Mouse (Mus musculus) stomach, embryonic 15.5 days (tissue): ENCODE results near the gene Wdr27. TPM values are rescaled to one million over a fixed set of nuclear protein-coding genes. Genes with fewer than 3 reads are reported as not detected.
A peak's percentile ranks its signal among the peaks of the same experiment; 100 is the strongest.
"Not testable (repeated sequence)": the region's sequence is repeated elsewhere in the genome, so short reads cannot be mapped to it uniquely, and the experiment has no call there.

ENCODE experiments used
- ATAC-seq: fragments of 200-750 bp; cut with Nextera tagmentation; 2 replicates; pipeline ENCODE4 v1.8.0; 2017; ENCODE audit warnings: low read depth, moderate number of reproducible peaks, moderate TSS enrichment; ENCODE audit not compliant: insufficient read depth, low FRiP score
- H3K27ac ChIP-seq: fragments of 300-500 bp; sonication (generic); 2 replicates; pipeline ENCODE4 v1.5.1; 2015; ENCODE audit warnings: mild to moderate bottlenecking, inconsistent platforms
- H3K27me3 ChIP-seq: fragments of 300-500 bp; sonication (generic); replicated peaks from 2 replicates; pipeline ENCODE4 v1.6.1; 2015; ENCODE audit warnings: inconsistent platforms
- H3K36me3 ChIP-seq: fragments of 300-500 bp; sonication (generic); 2 replicates; pipeline ENCODE4 v1.6.1; 2015; ENCODE audit warnings: inconsistent platforms
- H3K4me1 ChIP-seq: fragments of 300-500 bp; sonication (generic); 2 replicates; pipeline ENCODE4 v1.6.1; 2015; ENCODE audit warnings: inconsistent platforms
- H3K4me2 ChIP-seq: fragments of 300-500 bp; sonication (generic); 2 replicates; pipeline ENCODE4 v1.6.1; 2015; ENCODE audit warnings: mild to moderate bottlenecking, inconsistent platforms
- H3K4me3 ChIP-seq: fragments of 300-500 bp; sonication (generic); replicated peaks from 2 replicates; pipeline ENCODE4 v1.5.1; 2015; ENCODE audit warnings: inconsistent platforms
- H3K9ac ChIP-seq: fragments of 300-500 bp; sonication (generic); 2 replicates; pipeline ENCODE4 v1.6.1; 2015; ENCODE audit warnings: inconsistent platforms
- H3K9me3 ChIP-seq: fragments of 300-500 bp; sonication (generic); 2 replicates; pipeline ENCODE4 v1.6.1; 2016; ENCODE audit warnings: inconsistent platforms
- WGBS: fragments of 180-500 bp; shearing (Covaris S2); methylation state at CpG from one replicate; pipeline ENCODE4 v1.1.7; 2015; 5-methylcytosine and 5-hydroxymethylcytosine counted together
- polyA plus RNA-seq: library from polyadenylated mRNA; unstranded; fragments of >200 nt; fragmentation: Nextera tagmentation; extraction: Ambion mirVana; gene quantifications from 2 replicates; pipeline ENCODE4 v1.2.1, GENCODE M21; 2015

The Wdr27 gene
- polyA plus RNA-seq = 5.2 and 7.6 TPM in 2 replicates

- Histone ChIP-seq H3K4me2 (peak within 1 kb of the TSS; percentile 76), H3K36me3 (peaks cover 9% of the 10 kb centered on the region), H3K9ac (peak within 1 kb of the TSS; percentile 65), H3K4me1 (peaks cover 10% of the 10 kb centered on the region; the same call in 1 of the 2 replicates), H3K4me3 (peak within 1 kb of the TSS; percentile 82), H3K27ac (peak within 1 kb of the TSS; percentile 83), H3K27me3 (no peaks in the 10 kb centered on the region), H3K9me3 (no peaks in the 10 kb centered on the region)
- WGBS = under 1% methylated on average over 54 of the region's 54 CpGs
- ATAC-seq = peak; percentile 98
Observed at GRCm38 (mm10) chr17:14943009-14943728, at the start of gene Wdr27, which contains the start of gene 1600012H06Rik. TSS of gene Wdr27 (minus strand) at chr17:14943158. TSS of gene 1600012H06Rik (plus strand) at chr17:14943184.

DNA sequence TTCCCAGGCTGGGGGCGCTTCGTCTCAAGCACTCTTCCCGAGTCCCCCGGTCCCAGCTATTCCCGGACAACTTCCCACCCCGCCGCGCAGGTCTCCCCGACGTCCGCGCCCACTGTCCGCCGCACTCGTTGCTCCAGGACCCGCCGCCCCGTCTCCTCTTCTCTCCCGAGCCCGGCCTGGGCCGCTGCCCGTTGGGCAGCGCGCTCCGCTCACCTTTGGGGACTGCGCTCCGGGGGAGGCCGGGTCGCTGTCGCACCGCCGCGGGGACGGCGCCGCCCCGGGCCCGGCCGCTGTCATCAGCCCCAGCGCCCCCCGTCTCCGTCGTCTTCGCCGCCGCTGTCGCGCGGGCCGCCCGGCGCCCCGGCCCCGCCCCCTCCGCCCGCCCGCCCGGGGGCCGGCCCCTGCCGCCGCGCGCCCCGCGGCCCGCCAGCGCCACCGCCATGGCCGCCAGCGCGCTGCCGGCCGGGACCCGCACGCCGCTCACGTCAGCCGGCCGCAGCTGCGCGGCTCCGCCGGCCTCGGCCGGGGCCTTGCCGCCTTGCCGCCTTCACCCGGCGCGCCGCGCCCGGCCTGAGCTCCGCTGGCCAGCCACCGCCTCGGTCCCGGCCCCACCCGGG lies 49.7 kb upstream of the Wdr27 start:
- peak; percentile 71 for ATAC-seq
- H3K9ac ChIP-seq, H3K4me2 ChIP-seq, H3K27ac ChIP-seq, H3K4me1 ChIP-seq, H3K9me3 ChIP-seq, H3K36me3 ChIP-seq, H3K4me3 ChIP-seq, H3K27me3 ChIP-seq: not testable (repeated sequence)
- no CpG with 5 or more reads among the region's 98 CpGs for WGBS

GRCm38 (mm10) chr17:14990116-14990702 lies 47.3 kb upstream of the Wdr27 start:
- not testable (repeated sequence) for H3K27ac ChIP-seq, H3K9ac ChIP-seq, H3K27me3 ChIP-seq, ATAC-seq, H3K4me1 ChIP-seq, H3K9me3 ChIP-seq, H3K36me3 ChIP-seq, H3K4me2 ChIP-seq, H3K4me3 ChIP-seq
- WGBS = 65% methylated on average over 4 of the region's 5 CpGs

DNA sequence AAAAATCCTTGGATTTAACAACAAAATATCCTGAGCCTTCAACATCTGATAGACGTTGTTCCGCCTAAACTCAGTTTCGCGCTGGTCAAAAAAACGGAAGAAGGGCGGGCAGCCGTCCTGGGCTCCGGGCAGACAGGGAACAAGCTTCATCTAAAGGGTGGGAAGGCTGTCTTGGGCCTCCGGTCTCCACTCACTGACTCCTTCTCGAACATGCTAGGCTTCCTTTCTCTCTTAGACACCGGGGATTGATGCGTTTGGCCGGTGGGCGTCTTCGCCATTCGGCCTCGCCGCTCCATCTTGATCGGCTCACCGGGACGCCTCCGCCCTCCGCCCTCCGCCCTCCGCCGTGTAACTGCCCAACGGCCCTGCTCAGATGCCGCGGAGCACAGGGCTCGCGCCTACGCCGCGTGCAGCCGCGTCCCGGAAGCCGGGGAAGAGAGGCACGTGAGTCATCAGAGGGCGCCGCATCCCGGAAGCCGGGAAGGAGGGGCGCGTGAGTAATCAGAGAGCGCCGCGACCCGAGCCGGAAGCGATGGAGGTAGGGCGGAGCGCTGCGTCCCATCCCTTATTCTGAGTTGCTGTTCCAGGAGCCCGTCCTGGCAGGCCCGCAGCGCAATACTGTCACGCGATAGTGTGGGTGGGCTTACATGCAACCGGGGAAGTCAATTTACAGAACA lies 35.5 kb upstream of the Wdr27 start, which contains the start of the genes 9030025P20Rik and Gm3417:
Gene 9030025P20Rik (plus strand): TSS at position 107 of the 677 bp plus-strand sequence.
Gene Gm3417 (minus strand): TSS at position 429 of the 677 bp plus-strand sequence.
- not testable (repeated sequence) for H3K4me2 ChIP-seq

DNA sequence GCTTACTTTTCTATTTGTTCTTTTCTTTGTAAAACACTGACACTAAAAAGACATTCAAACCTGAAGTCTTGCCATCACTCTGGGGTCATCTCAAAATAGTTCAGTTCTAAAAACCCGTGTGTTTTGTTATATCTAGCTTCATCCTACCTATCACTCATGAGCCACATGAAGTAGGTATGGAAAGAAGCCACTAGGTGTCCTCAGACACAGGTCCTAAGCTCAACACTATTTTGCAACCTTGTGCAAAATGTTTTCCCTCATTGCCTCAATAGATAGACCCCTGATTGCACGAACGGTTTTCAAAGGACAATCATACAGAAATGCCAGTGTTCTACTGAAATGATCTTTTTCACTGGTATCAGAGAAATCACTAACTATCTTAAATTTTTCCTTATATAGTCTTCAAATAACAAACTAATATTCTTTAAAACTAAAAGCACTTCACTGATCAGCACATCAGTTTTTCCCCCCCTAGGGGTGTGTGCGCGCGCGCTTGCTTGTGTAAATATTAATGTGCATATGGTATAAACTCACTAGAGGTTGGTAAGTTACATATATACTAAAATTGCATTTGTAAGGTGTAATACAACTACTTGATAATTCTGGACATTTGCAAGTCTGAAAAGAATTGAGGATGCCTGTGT lies 34.9 kb upstream of the Wdr27 start:
- not testable (repeated sequence) for H3K4me1 ChIP-seq, H3K4me3 ChIP-seq, H3K4me2 ChIP-seq, H3K27me3 ChIP-seq, H3K9me3 ChIP-seq, H3K9ac ChIP-seq, H3K27ac ChIP-seq, H3K36me3 ChIP-seq
- ATAC-seq = 0 out of 2 replicates have a peak, but pooled peaks have one; percentile 32
- WGBS = under 1% methylated on average over 4 of the region's 7 CpGs

More for the DNA sequence above, 35.5 kb upstream of the Wdr27 start, which contains the start of the genes 9030025P20Rik and Gm3417:
- H3K4me3 ChIP-seq, H3K4me1 ChIP-seq, H3K27me3 ChIP-seq, H3K9ac ChIP-seq, H3K36me3 ChIP-seq, H3K9me3 ChIP-seq, H3K27ac ChIP-seq: not testable (repeated sequence)
- no CpG with 5 or more reads among the region's 60 CpGs for WGBS
- ATAC-seq = peak; percentile 97

- not testable (repeated sequence) for H3K4me1 ChIP-seq, H3K4me3 ChIP-seq, H3K27ac ChIP-seq, H3K9ac ChIP-seq, H3K9me3 ChIP-seq, H3K4me2 ChIP-seq, H3K27me3 ChIP-seq, H3K36me3 ChIP-seq
- no CpG with 5 or more reads among the region's 6 CpGs for WGBS
- peak; percentile 59; the same call in 1 of the 2 replicates for ATAC-seq
Observed at GRCm38 (mm10) chr17:14968373-14968913, 25.5 kb upstream of the Wdr27 start.

- no CpG with 5 or more reads among the region's 44 CpGs for WGBS
- H3K9ac ChIP-seq, H3K4me2 ChIP-seq: not testable (repeated sequence)
Observed at GRCm38 (mm10) chr17:14961557-14962154, 18.7 kb upstream of the Wdr27 start.

GRCm38 (mm10) chr17:14960951-14961556 lies 18.1 kb upstream of the Wdr27 start, which contains the start of gene Phf10:
TSS of gene Phf10 (minus strand) at chr17:14961273.
- Histone ChIP-seq H3K9ac (peak within 1 kb of the TSS; percentile 73), H3K27ac (peak within 1 kb of the TSS; percentile 73; the same call in 1 of the 2 replicates), H3K4me3 (peak within 1 kb of the TSS; percentile 72), H3K4me2 (peak within 1 kb of the TSS; percentile 88)
- peak; percentile 76 for ATAC-seq
- not testable (repeated sequence) for H3K4me1 ChIP-seq, H3K9me3 ChIP-seq, H3K27me3 ChIP-seq, H3K36me3 ChIP-seq
- under 1% methylated on average over 39 of the region's 100 CpGs for WGBS

More at GRCm38 (mm10) chr17:14961557-14962154, 18.7 kb upstream of the Wdr27 start:
- H3K27ac ChIP-seq, H3K27me3 ChIP-seq, H3K36me3 ChIP-seq, H3K4me3 ChIP-seq, H3K9me3 ChIP-seq, H3K4me1 ChIP-seq: not testable (repeated sequence)
- ATAC-seq = peak; percentile 75

DNA sequence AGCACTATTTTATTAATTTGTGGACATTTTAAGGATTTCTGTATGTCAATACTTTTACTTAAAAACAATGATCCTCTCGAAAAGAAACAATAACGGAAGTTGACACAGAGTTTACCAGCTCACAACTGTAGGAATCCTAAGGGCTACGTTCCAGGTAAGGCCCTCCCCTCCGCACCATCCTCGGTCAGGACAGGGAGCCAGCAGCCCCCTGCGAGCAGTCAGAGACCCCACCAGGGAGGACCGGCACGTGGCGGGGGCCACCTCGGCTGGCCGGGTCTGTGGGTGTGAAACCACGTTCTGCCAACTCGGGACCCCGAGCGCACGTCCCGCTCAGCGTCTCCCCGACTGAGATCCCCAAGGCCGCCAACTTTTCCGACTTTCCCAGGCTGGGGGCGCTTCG lies 17.6 kb upstream of the Wdr27 start:
- peak overlapping the region; percentile 88 for H3K4me2 ChIP-seq
- no peak overlapping the region for H3K27ac ChIP-seq
- peak overlapping the region; percentile 72 for H3K4me3 ChIP-seq
- H3K27me3 ChIP-seq = no peaks in the 10 kb centered on the region
- peak overlapping the region; percentile 73 for H3K9ac ChIP-seq
- no peaks in the 10 kb centered on the region for H3K9me3 ChIP-seq
- peaks cover 3% of the 10 kb centered on the region; the same call in 1 of the 2 replicates for H3K4me1 ChIP-seq
- peak; percentile 21; the same call in 1 of the 2 replicates for ATAC-seq
- no peaks in the 10 kb centered on the region; the same call in 1 of the 2 replicates for H3K36me3 ChIP-seq
- under 1% methylated on average over 20 of the region's 23 CpGs for WGBS

GRCm38 (mm10) chr17:14959979-14960378 lies 17.0 kb upstream of the Wdr27 start:
- H3K27me3 ChIP-seq = no peaks in the 10 kb centered on the region
- 19% methylated on average over 3 of the region's 3 CpGs for WGBS

More at GRCm38 (mm10) chr17:14959979-14960378, 17.0 kb upstream of the Wdr27 start:
- Histone ChIP-seq H3K4me3 (peak overlapping the region; percentile 31), H3K27ac (no peak overlapping the region), H3K36me3 (no peaks in the 10 kb centered on the region; the same call in 1 of the 2 replicates), H3K4me1 (peaks cover 3% of the 10 kb centered on the region; the same call in 1 of the 2 replicates), H3K9ac (no peak overlapping the region), H3K9me3 (no peaks in the 10 kb centered on the region), H3K4me2 (peak overlapping the region; percentile 55)
- ATAC-seq = no peak
